Mouse (Mus musculus) liver, postnatal 0 days (tissue): ENCODE measurements at regions not wholly inside any gene's neighbourhood (a gene's known extent, or its start where the extent isn't known, plus 50 kb on each side); places are given as distances from the start of the nearest gene placed in this dataset.

Experiments used
- CTCF ChIP-seq: sonication (generic); IDR thresholded peaks from 2 replicates; pipeline ENCODE4 v1.5.1; 2016; ENCODE audit warnings: antibody characterized with exemption, low read depth
- EP300 ChIP-seq: IDR thresholded peaks from 2 replicates; pipeline ENCODE4 v1.6.1; 2016; ENCODE audit warnings: antibody characterized with exemption, low read depth, mild to moderate bottlenecking

DNA sequence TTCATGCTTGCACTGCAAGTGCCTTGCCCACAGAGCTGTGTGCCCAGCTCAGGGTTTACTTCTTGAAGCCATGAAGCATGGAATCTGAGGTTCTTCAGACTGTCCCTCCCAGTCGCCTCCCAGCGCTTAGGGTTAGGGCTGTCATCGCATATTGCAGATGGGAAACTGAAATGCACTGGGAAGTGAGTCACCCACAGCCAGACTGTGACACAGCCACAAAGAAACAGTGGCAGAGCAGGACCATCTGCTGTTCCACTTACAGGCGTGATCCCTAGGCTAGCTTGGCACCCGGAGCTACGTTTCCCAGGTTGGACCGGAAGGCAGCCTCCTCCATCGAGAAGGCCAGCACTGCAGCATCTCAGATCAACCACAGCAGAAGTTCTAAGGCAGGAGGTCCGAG lies 228.7 kb downstream of the Emp1 start:
- TF ChIP-seq CTCF (no peak), EP300 (no peak)
